Mouse (Mus musculus): ENCODE measurements around the gene Myom3.
"Not testable (repeated sequence)": the region's sequence is repeated elsewhere in the genome, so short reads cannot be mapped to it uniquely, and the experiment has no call there.

Gene Myom3

DNA sequence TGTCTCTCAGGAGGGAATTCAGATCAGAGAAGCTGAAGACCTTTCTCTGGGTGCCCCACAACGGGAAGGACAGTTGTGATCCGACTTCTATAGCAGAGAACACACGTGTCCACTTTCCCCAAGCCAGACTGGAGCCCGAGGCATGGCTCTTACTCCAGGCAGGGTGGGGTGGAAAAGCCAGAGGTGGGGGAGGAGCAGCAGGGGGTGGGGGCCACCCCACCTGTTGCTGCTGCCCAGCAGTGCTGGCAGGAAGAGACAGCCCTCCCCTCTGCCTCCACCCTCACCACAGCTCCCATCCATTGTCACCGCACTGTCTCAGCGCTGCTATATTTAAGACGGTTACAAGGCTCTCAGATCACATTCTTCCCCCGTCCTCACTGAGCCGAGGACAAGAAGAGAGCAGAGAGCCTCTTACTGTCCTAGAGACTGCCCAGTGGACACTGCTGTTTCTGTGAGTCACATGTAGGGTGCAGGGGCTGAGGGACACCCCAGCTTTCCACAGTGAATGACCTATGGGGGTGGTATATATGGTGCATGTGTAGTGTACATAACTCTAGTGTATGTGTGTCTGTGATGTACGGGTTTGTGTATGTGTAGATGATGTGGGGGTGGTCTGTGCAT lies at the start of gene Myom3:
Myom3 (plus strand) TSS at position 360 of the 621 bp plus-strand sequence.
- in situ Hi-C loops (cut with MboI, MseI) = no loop called here

DNA sequence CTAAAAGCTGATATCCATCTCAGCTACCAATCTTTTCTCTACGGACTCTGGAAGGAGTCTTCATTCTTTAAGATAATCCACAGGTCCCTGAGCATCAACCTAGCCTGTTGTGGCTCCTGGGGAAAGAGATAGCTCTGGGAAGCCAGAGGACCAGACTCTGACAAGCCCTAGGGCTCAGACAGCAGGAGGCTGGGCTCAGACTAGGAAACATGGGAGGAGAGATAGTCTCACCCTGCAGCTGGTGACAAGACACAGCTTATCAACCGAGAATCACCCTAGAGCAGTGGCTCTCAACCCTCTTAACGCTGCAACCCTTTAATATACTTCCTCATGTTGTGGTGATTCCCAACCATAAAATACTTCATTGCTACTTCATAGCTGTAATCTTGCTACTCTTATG lies 49.1 kb upstream of the Myom3 start:
- in situ Hi-C loops (cut with MboI, MseI) = no loop called here

GRCm38 (mm10) chr4:135714776-135715175 lies 44.7 kb upstream of the Myom3 start:
- in situ Hi-C loops (cut with MboI, MseI) = no loop called here

DNA sequence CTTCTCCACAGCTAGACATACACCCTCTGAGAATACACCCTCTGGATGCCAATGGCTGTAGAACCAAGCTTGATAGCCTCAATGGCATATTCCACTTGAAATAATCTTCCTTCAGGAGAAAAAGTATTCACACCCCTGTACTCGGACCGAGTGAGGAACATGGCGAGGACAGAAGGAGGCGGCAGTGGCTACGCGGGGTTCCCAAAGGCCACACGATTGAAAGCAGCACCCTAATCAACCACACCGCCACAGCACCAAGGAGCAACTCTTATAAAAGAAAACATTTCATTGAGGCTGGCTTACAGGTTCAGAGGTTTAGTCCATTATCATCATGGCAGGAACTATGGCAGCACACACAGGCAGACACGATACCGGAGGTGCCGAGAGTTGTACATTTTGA lies 43.1 kb upstream of the Myom3 start:
- in situ Hi-C loops (cut with MboI, MseI) = not testable (repeated sequence)

- in situ Hi-C loops (cut with MboI, MseI) = no loop called here
These were observed 36.8 kb upstream of the Myom3 start for GRCm38 (mm10) chr4:135722540-135723290.

- in situ Hi-C loops (cut with MboI, MseI) = no loop called here
These were observed 33.1 kb upstream of the Myom3 start for GRCm38 (mm10) chr4:135726416-135726815.

DNA sequence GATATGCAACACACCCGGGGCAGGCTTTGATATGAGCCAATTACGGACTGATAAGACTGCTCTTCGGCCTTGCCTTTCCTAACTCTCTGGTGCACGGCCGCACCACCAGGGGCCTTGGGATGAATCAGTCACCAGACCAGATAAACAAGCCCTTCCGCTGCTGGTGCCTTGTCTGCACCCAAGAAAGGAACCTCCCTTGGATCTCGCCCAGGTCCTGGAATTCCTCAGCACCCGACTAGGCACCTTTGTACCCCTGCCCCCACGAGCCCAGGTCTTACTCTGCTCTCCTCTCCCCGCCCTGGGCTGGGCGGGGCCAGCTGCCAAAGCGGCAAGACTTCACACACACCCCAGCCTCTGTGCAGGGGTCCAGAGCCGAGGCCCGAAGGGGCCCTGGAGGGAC lies 31.7 kb upstream of the Myom3 start, which contains the start of gene Il22ra1:
Il22ra1 (plus strand) TSS at position 356 of the 400 bp plus-strand sequence.
- in situ Hi-C loops (cut with MboI, MseI) = no loop called here

- in situ Hi-C loops (cut with MboI, MseI) = no loop called here
These were observed 29.3 kb upstream of the Myom3 start for GRCm38 (mm10) chr4:135730204-135730603.

DNA sequence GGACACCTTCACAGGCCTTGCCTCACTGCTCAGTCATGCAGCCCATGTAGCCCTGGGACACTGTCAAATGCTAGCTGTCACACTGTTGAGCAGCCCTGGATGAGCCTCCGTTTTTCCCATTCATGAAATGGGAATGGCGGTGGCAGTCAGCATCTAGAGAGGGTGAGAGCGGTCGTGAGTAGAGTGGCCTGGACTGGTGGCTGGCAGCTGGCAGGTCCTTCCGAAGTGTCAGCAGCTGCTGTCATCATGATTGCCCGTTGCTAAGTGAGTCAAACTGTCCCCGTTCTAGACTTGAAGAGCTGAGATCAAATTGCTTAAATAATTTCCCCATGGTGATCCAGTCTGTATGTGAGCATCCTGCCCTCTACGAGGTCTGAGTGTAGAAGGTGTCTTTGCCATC lies 28.6 kb upstream of the Myom3 start:
- in situ Hi-C loops (cut with MboI, MseI) = no loop called here

- in situ Hi-C loops (cut with MboI, MseI) = no loop called here
These were observed 25.6 kb upstream of the Myom3 start for GRCm38 (mm10) chr4:135733901-135734300.

DNA sequence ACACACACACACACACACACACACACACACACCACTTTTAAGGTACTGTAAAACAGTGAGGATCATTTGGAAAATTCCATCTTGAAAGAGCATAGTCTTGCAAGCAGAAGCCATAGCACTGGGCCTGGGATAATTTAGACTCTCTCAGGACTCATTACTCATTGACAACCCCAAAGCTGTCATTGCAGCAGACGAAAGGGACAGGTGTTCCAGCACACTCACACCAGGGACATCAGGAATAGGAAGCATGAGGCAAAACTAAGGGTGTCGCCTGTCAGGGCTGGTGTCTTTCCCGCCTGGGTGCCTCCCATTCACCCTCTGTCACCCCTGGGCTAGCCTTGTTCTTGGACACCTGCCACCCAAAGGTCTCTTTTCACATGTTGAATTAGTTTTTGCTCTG lies 22.6 kb upstream of the Myom3 start:
- in situ Hi-C loops (cut with MboI, MseI) = no loop called here

GRCm38 (mm10) chr4:135738237-135738636 lies 21.3 kb upstream of the Myom3 start:
- in situ Hi-C loops (cut with MboI, MseI) = no loop called here

- in situ Hi-C loops (cut with MboI, MseI) = no loop called here
These were observed 20.4 kb upstream of the Myom3 start for GRCm38 (mm10) chr4:135739148-135739547.

GRCm38 (mm10) chr4:135739672-135740071 lies 19.8 kb upstream of the Myom3 start:
- in situ Hi-C loops (cut with MboI, MseI) = no loop called here

GRCm38 (mm10) chr4:135743520-135743919 lies 16.0 kb upstream of the Myom3 start:
- in situ Hi-C loops (cut with MboI, MseI) = no loop called here

DNA sequence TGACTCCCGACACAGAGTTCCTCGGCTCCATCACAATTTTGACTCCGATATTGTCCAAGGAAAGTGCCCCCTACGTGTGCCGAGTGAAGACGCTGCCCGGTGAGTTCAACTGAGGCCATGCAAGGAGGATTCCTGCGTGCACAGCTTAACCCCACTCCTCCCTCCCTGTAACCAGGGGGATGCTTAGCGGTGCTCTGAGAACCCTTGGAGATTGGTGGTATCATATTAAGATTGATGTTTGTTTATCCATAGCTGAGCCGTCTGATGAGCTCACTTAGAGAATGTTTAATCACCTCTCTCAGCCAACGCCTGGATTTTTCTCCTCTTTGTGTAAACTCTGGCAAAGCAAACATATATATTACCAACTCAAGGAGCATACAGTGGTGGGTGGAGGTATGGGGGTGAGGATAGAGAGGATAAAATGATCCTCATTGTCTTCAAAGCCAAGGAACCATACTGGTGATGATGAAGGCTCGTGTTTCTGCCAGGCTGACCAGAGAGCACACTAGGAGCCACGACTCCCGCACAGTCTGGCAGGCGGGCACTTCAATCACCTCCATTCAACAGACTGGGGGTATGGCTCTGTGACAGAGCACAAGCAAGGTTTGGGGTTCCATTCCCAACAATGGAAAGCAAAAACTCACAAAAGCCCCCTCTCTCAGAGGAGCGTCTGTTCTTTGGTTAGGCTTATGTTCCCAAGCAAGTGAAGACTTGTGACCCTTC lies 14.6 kb upstream of the Myom3 start:
- in situ Hi-C loops (cut with MboI, MseI) = no loop called here

DNA sequence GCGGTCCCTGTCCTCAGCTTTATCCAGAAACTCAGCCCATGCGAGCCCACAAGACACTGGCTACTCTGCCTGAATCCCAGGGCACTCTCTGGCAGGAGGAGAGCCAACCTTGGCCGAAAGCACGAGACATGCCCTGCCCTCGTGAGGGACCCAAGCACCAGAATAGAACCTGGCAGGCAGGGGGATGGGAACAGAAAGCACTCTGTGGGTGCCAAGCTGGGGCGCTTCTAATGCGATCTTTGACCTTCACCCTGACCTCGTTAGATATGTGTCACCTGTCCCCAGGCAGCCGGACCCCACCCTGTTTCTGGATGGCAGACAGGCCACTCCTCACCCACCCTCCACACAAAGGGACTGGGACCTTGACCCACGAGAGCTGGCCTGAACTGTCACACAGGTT lies 13.9 kb upstream of the Myom3 start:
- in situ Hi-C loops (cut with MboI, MseI) = no loop called here

DNA sequence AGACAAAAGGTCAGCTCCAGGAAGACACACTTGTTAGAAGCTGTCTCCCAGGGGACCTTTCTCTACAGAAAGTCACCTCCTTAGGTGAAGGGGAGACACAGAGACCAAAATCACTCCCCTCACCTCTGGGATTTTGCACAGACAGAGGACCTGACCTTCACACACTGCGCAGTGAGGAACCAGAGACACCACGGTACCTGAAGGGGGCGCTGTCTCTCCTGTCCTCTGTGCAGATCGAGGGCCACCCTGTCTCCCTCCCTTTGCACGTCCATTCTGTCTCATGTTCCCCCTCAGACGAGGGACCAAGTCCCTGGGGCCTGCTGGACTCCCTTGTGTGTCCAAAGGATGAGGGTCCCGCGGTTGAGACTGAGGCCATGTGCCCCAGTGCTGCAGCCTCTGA lies 8.6 kb upstream of the Myom3 start:
- in situ Hi-C loops (cut with MboI, MseI) = no loop called here

- in situ Hi-C loops (cut with MboI, MseI) = no loop called here
These were observed 7.3 kb upstream of the Myom3 start for GRCm38 (mm10) chr4:135752106-135752778.

- in situ Hi-C loops (cut with MboI, MseI) = no loop called here
These were observed 6.7 kb upstream of the Myom3 start for GRCm38 (mm10) chr4:135752779-135753164.

DNA sequence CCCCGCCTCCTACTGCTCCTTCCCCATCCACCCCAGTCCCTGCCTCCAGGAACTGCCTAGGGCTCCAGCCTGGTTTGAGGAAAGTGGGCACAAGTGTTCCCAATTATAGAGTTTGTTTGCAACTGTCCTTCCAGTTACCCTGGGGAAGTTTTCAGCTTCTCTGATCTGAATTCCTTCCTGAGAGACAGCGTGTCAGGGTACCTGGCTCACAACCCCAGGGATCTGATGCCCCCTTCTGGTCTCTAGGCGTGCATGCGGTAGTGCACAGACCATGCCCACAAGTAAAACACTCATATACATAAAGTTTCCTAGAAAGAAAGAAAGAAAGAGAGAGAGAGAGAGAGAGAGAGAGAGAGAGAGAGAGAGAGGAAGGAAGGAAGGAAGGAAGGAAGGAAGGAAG lies 1.2 kb upstream of the Myom3 start:
- in situ Hi-C loops (cut with MboI, MseI) = no loop called here

DNA sequence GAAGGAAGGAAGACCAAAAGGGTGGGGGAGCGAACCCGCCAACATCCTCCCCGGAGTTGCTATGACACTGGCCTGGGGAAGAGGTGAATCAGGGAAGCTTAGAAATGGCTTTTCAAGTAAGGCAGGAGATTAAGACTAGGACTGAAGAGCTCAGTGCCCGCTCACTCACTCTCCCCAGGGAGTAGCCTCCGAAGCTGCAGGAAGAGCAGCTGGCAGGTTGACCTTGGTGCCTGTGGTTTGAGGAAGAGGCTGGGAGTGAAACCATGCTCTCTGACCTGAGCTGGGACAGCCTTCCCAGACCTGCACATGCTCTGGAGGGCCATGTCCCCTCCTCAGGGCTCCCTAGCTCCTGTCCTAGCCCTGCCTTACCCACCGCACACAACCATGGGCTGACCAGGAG lies 690 bp upstream of the Myom3 start:
- in situ Hi-C loops (cut with MboI, MseI) = no loop called here

All from T-helper 17 cell (primary cell).